Mouse (Mus musculus) C2C12 (cell line): ENCODE measurements around the gene Smtnl1.

Source experiments
- CEBPB ChIP-seq: IDR thresholded peaks from one replicate; pipeline ENCODE4 v1.6.1; 2011; ENCODE audit warnings: low read depth, mild to moderate bottlenecking, control low read depth, moderate library complexity
- CTCF ChIP-seq: IDR thresholded peaks from one replicate; pipeline ENCODE4 v1.5.1; 2011; ENCODE audit not compliant: control insufficient read depth, insufficient read depth, insufficient read length
- FOSL1 ChIP-seq: IDR thresholded peaks from one replicate; pipeline ENCODE4 v1.8.0; 2011; ENCODE audit warnings: mild to moderate bottlenecking, low read length; ENCODE audit not compliant: poor library complexity, insufficient read depth, severe bottlenecking
- MAX ChIP-seq: IDR thresholded peaks from one replicate; pipeline ENCODE4 v1.6.1; 2011; ENCODE audit warnings: mild to moderate bottlenecking, control low read depth
- MYOG ChIP-seq: IDR thresholded peaks from one replicate; pipeline ENCODE4 v1.6.1; 2011; ENCODE audit not compliant: control insufficient read depth, insufficient read length; ENCODE audit errors: extremely low read depth
- USF1 ChIP-seq: IDR thresholded peaks from one replicate; pipeline ENCODE4 v1.6.1; 2011; ENCODE audit warnings: low read depth, mild to moderate bottlenecking, control low read depth, moderate library complexity

GRCm38 (mm10) chr2:84812676-84813075 lies 9.8 kb downstream of the Smtnl1 start:
- TF ChIP-seq CTCF (no peak), MAX (no peak), MYOG (no peak), CEBPB (no peak), FOSL1 (no peak), USF1 (no peak)
